ENCODE assay signal across 8 mouse cellular contexts in genomic region chr4:58911069-58911830, GRCm38 (mm10). TPM values are rescaled to one million over a fixed set of nuclear protein-coding genes. Genes with fewer than 3 reads are reported as not detected.
DNase-seq lines count a peak whose midpoint lies in the region; ATAC-seq and TF ChIP-seq lines count a peak whose summit lies in the region.

No protein-coding gene starts in this region.

- no peak for TF ChIP-seq CTCF in liver, adult 2 months (IDR thresholded peaks at IDR 0.05; ENCODE audit: low read depth, low read length)

- no peaks in the 10 kb centered on the region for H3K9me3 ChIP-seq in embryonic facial prominence, embryonic 14.5 days (ENCODE audit: control insufficient read depth, low read length)
- no peaks in the 10 kb centered on the region for H3K9me3 ChIP-seq in heart, embryonic 10.5 days
- H3K9me3 ChIP-seq in kidney, embryonic 14.5 days (ENCODE audit: control insufficient read depth, low read length) = no peaks in the 10 kb centered on the region
- H3K9me3 ChIP-seq in stomach, embryonic 14.5 days (ENCODE audit: control insufficient read depth, low read depth, low read length) = no peaks in the 10 kb centered on the region

- peak overlapping the region; percentile 98 for H3K9ac ChIP-seq in embryonic facial prominence, embryonic 14.5 days (ENCODE audit: low read depth, low read length)
- H3K9ac ChIP-seq in kidney, embryonic 14.5 days (ENCODE audit: low read depth, low read length) = peak overlapping the region; percentile 94
- peak overlapping the region; percentile 100 for H3K9ac ChIP-seq in liver, adult 2 months (ENCODE audit: low read depth, low read length)
- H3K9ac ChIP-seq in stomach, embryonic 14.5 days (replicated peaks; ENCODE audit: low read depth, low read length) = peak overlapping the region; percentile 95

- no peaks in the 10 kb centered on the region for H3K36me3 ChIP-seq in embryonic facial prominence, embryonic 14.5 days (ENCODE audit: control insufficient read depth, insufficient read depth, low read length)
- no peaks in the 10 kb centered on the region for H3K36me3 ChIP-seq in heart, embryonic 10.5 days
- no peaks in the 10 kb centered on the region for H3K36me3 ChIP-seq in kidney, embryonic 14.5 days (ENCODE audit: control insufficient read depth, insufficient read depth, low read length)
- no peaks in the 10 kb centered on the region for H3K36me3 ChIP-seq in liver, adult 2 months (ENCODE audit: control insufficient read depth, insufficient read depth, low read length)
- no peaks in the 10 kb centered on the region for H3K36me3 ChIP-seq in stomach, embryonic 14.5 days (ENCODE audit: control insufficient read depth, insufficient read depth, low read length)

- peak overlapping the region; percentile 68 for H3K4me2 ChIP-seq in embryonic facial prominence, embryonic 14.5 days (ENCODE audit: low read depth, low read length)
- H3K4me2 ChIP-seq in kidney, embryonic 14.5 days (replicated peaks; ENCODE audit: low read depth, low read length) = peak overlapping the region; percentile 70
- peak overlapping the region; percentile 57 for H3K4me2 ChIP-seq in stomach, embryonic 14.5 days (replicated peaks; ENCODE audit: low read depth, low read length)

- peak overlapping the region; percentile 91 for H3K4me3 ChIP-seq in embryonic facial prominence, embryonic 14.5 days (ENCODE audit: low read depth, low read length)
- peak overlapping the region; percentile 98 for H3K4me3 ChIP-seq in heart, embryonic 10.5 days
- H3K4me3 ChIP-seq in kidney, embryonic 14.5 days (ENCODE audit: low read length) = peak overlapping the region; percentile 89
- peak overlapping the region; percentile 95 for H3K4me3 ChIP-seq in liver, adult 2 months (ENCODE audit: insufficient read depth, low read depth, low read length)
- H3K4me3 ChIP-seq in stomach, embryonic 14.5 days (ENCODE audit: low read depth, low read length) = peak overlapping the region; percentile 79

- peak; percentile 56 for DNase-seq in 3T3-L1 (ENCODE audit: low read depth, low spot score)
- peak; percentile 59 for DNase-seq in adrenal gland, postnatal 25 days
- DNase-seq in embryonic facial prominence, embryonic 14.5 days (ENCODE audit: low spot score) = peak; percentile 66
- peak; percentile 86 for DNase-seq in heart, embryonic 10.5 days (ENCODE audit: low spot score)
- DNase-seq in liver, adult 2 months (ENCODE audit: extremely low read depth, low read depth, low spot score) = peak; percentile 39
- DNase-seq in natural killer cell, adult 2 months (ENCODE audit: low spot score in 2 of 2) = peak; percentile 45 to 51

- peaks cover 11% of the 10 kb centered on the region for H3K4me1 ChIP-seq in embryonic facial prominence, embryonic 14.5 days (ENCODE audit: control insufficient read depth, insufficient read depth, low read length)
- peaks cover 12% of the 10 kb centered on the region for H3K4me1 ChIP-seq in heart, embryonic 10.5 days
- 0 out of 2 replicates have a peak, but pooled peaks cover 6% of the 10 kb centered on the region for H3K4me1 ChIP-seq in kidney, embryonic 14.5 days (ENCODE audit: control insufficient read depth, insufficient read depth, low read length)
- H3K4me1 ChIP-seq in liver, adult 2 months (ENCODE audit: control insufficient read depth, insufficient read depth, low read length) = peaks cover 16% of the 10 kb centered on the region
- H3K4me1 ChIP-seq in stomach, embryonic 14.5 days (ENCODE audit: control insufficient read depth, insufficient read depth, low read length) = peaks cover 8% of the 10 kb centered on the region; the same call in 1 of the 2 replicates

- no peak for TF ChIP-seq POLR2A in liver, adult 2 months (IDR thresholded peaks at IDR 0.05; ENCODE audit: extremely low read depth, insufficient read depth, low read length)

- H3K27me3 ChIP-seq in embryonic facial prominence, embryonic 14.5 days (replicated peaks; ENCODE audit: control insufficient read depth, insufficient read depth, low read length) = no peaks in the 10 kb centered on the region
- H3K27me3 ChIP-seq in heart, embryonic 10.5 days (ENCODE audit: insufficient read depth, poor library complexity, severe bottlenecking) = no peaks in the 10 kb centered on the region
- H3K27me3 ChIP-seq in kidney, embryonic 14.5 days (ENCODE audit: control insufficient read depth, insufficient read depth, low read length) = no peaks in the 10 kb centered on the region
- no peaks in the 10 kb centered on the region for H3K27me3 ChIP-seq in liver, adult 2 months (ENCODE audit: control insufficient read depth, insufficient read depth, low read length)
- no peaks in the 10 kb centered on the region for H3K27me3 ChIP-seq in stomach, embryonic 14.5 days (ENCODE audit: control insufficient read depth, insufficient read depth, low read length)

- WGBS in embryonic facial prominence, embryonic 14.5 days = under 1% methylated on average over 38 of the region's 56 CpGs
- WGBS in heart, embryonic 10.5 days = under 1% methylated on average over 56 of the region's 56 CpGs
- under 1% methylated on average over 53 of the region's 56 CpGs for WGBS in kidney, embryonic 14.5 days
- WGBS in liver, adult 2 months = under 1% methylated on average over 55 of the region's 56 CpGs
- under 1% methylated on average over 56 of the region's 56 CpGs for WGBS in stomach, embryonic 14.5 days

- H3K27ac ChIP-seq in embryonic facial prominence, embryonic 14.5 days (replicated peaks; ENCODE audit: low read depth, low read length) = peak overlapping the region; percentile 97
- peak overlapping the region; percentile 99 for H3K27ac ChIP-seq in heart, embryonic 10.5 days
- peak overlapping the region; percentile 95 for H3K27ac ChIP-seq in kidney, embryonic 14.5 days (ENCODE audit: low read depth, low read length)
- H3K27ac ChIP-seq in liver, adult 2 months (replicated peaks; ENCODE audit: insufficient read depth, low read depth, low read length) = peak overlapping the region; percentile 76
- peak overlapping the region; percentile 96 for H3K27ac ChIP-seq in stomach, embryonic 14.5 days (ENCODE audit: low read length)

- peaks cover 14% of the 10 kb centered on the region for H3K79me2 ChIP-seq in liver, adult 2 months (ENCODE audit: control insufficient read depth, insufficient read depth, low read length)

- peak; percentile 61 for ATAC-seq in embryonic facial prominence, embryonic 14.5 days (ENCODE audit: low read depth)
- ATAC-seq in kidney, embryonic 14.5 days (ENCODE audit: low FRiP score, low TSS enrichment) = peak; percentile 63
- ATAC-seq in stomach, embryonic 14.5 days (ENCODE audit: insufficient number of reproducible peaks, insufficient read depth, low FRiP score, low read depth) = peak; percentile 68

RNA-seq across cellular contexts. Expression of gene Ecpas, which starts 1.3 kb away (rescaled TPM):
- 174 and 181 TPM in 2 replicates for total RNA-seq in adrenal gland, postnatal 25 days (2021)
- polyA plus RNA-seq in embryonic facial prominence, embryonic 14.5 days (2014; fragmentation: Nextera tagmentation; extraction: Ambion mirVana) = 42.4 and 46.5 TPM in 2 replicates
- polyA plus RNA-seq in heart, embryonic 10.5 days (2016; fragmentation: Nextera tagmentation; extraction: Ambion mirVana) = 25.6 and 30.4 TPM in 2 replicates
- polyA plus RNA-seq in kidney, embryonic 14.5 days (2014; fragmentation: Nextera tagmentation; extraction: Ambion mirVana) = 25.0 and 51.2 TPM in 2 replicates
- total RNA-seq in liver, adult 2 months (2014; rRNA removed) = 53.3 and 56.9 TPM in 2 replicates
- polyA plus RNA-seq in liver, adult 2 months (2012; rRNA removed) = 10.8 and 12.2 TPM in 2 replicates
- polyA plus RNA-seq in stomach, embryonic 14.5 days (2014; fragmentation: Nextera tagmentation; extraction: Ambion mirVana) = 41.0 and 47.7 TPM in 2 replicates

RNA-seq across cellular contexts. Expression of gene Zkscan16, which starts 32.2 kb away (rescaled TPM):
- 1.4 and 5.2 TPM in 2 replicates for total RNA-seq in adrenal gland, postnatal 25 days (2021)
- polyA plus RNA-seq in embryonic facial prominence, embryonic 14.5 days (2014; fragmentation: Nextera tagmentation; extraction: Ambion mirVana) = 0.75 and 0.90 TPM in 2 replicates
- 0.28 and 0.38 TPM in 2 replicates for polyA plus RNA-seq in heart, embryonic 10.5 days (2016; fragmentation: Nextera tagmentation; extraction: Ambion mirVana)
- 0.54 and 1.2 TPM in 2 replicates for polyA plus RNA-seq in kidney, embryonic 14.5 days (2014; fragmentation: Nextera tagmentation; extraction: Ambion mirVana)
- not detected in 2 replicates for total RNA-seq in liver, adult 2 months (2014; rRNA removed)
- not detected in 2 replicates for polyA plus RNA-seq in liver, adult 2 months (2012; rRNA removed)
- 0.68 and 1.2 TPM in 2 replicates for polyA plus RNA-seq in stomach, embryonic 14.5 days (2014; fragmentation: Nextera tagmentation; extraction: Ambion mirVana)

Comparison
In these comparisons a context has a peak if more than half of its experiments do, and no peak if none do; other contexts are left out.
1. Peak in every context shown above with its lines: DNase-seq, ATAC-seq, H3K4me3 ChIP-seq and H3K27ac ChIP-seq.